Mouse (Mus musculus) embryonic facial prominence, embryonic 14.5 days (tissue): ENCODE results near the gene Tmem213. TPM values are rescaled to one million over a fixed set of nuclear protein-coding genes. Genes with fewer than 3 reads are reported as not detected.

Experiments used
- ATAC-seq: fragments of 200-750 bp; cut with Nextera tagmentation; 2 replicates; pipeline ENCODE4 v1.8.0; 2017; ENCODE audit warnings: low read depth, moderate number of reproducible peaks, moderate TSS enrichment
- DNase-seq: peaks from one replicate; pipeline ENCODE4 v3.0.0-alpha.2; 2015; ENCODE audit warnings: low spot score
- H3K27ac ChIP-seq: fragments of 300-500 bp; sonication (generic); replicated peaks from 2 replicates; pipeline ENCODE4 v1.5.1; 2014; ENCODE audit warnings: low read depth, mild to moderate bottlenecking, low read length, moderate library complexity
- H3K27me3 ChIP-seq: fragments of 300-500 bp; sonication (generic); replicated peaks from 2 replicates; pipeline ENCODE4 v1.6.1; 2014; ENCODE audit warnings: low read length; ENCODE audit not compliant: control insufficient read depth, insufficient read depth
- H3K36me3 ChIP-seq: fragments of 300-500 bp; sonication (generic); 2 replicates; pipeline ENCODE4 v1.6.1; 2014; ENCODE audit warnings: low read length, mixed read lengths; ENCODE audit not compliant: control insufficient read depth, insufficient read depth
- H3K4me1 ChIP-seq: fragments of 300-500 bp; sonication (generic); 2 replicates; pipeline ENCODE4 v1.6.1; 2014; ENCODE audit warnings: antibody characterized with exemption, low read length; ENCODE audit not compliant: control insufficient read depth, insufficient read depth
- H3K4me2 ChIP-seq: fragments of 300-500 bp; sonication (generic); 2 replicates; pipeline ENCODE4 v1.6.1; 2014; ENCODE audit warnings: low read depth, mild to moderate bottlenecking, low read length, moderate library complexity, mixed read lengths
- H3K4me3 ChIP-seq: fragments of 300-500 bp; sonication (generic); 2 replicates; pipeline ENCODE4 v1.5.1; 2014; ENCODE audit warnings: low read depth, mild to moderate bottlenecking, low read length
- H3K9ac ChIP-seq: fragments of 300-500 bp; sonication (generic); 2 replicates; pipeline ENCODE4 v1.6.1; 2014; ENCODE audit warnings: low read depth, mild to moderate bottlenecking, low read length, moderate library complexity, mixed read lengths
- H3K9me3 ChIP-seq: fragments of 300-500 bp; sonication (generic); 2 replicates; pipeline ENCODE4 v1.6.1; 2016; ENCODE audit warnings: low read length; ENCODE audit not compliant: control insufficient read depth
- WGBS: fragments of 180-500 bp; shearing (Covaris S2); extraction: QIAGEN DNeasy Blood & Tissue Kit; methylation state at CpG from one replicate; pipeline ENCODE4 v1.1.7; 2014; 5-methylcytosine and 5-hydroxymethylcytosine counted together
- polyA plus RNA-seq: library from polyadenylated mRNA; unstranded; fragments of >200 nt; fragmentation: Nextera tagmentation; extraction: Ambion mirVana; gene quantifications from 2 replicates; pipeline ENCODE4 v1.2.1, GENCODE M21; 2014

Gene Tmem213
- polyA plus RNA-seq, 1 experiment from 2014 or later = 3.2 TPM

GRCm38 (mm10) chr6:38080364-38080763 is 28.7 kb upstream of the Tmem213 start:
- Histone ChIP-seq H3K36me3 (no peaks in the 10 kb centered on the region), H3K27ac (no peak overlapping the region; the same call in 1 of the 2 replicates), H3K4me1 (peaks cover 14% of the 10 kb centered on the region), H3K27me3 (no peaks in the 10 kb centered on the region), H3K9me3 (0 out of 2 replicates have a peak, but pooled peaks cover under 1% of the 10 kb centered on the region), H3K4me2 (no peak overlapping the region), H3K4me3 (no peak overlapping the region), H3K9ac (no peak overlapping the region)
- peak; percentile 41 for DNase-seq
- no peak for ATAC-seq
- 57% methylated on average over 4 of the region's 4 CpGs for WGBS

- 35% methylated on average over 11 of the region's 11 CpGs for WGBS
- DNase-seq (peak; percentile 68), ATAC-seq (peak; percentile 75)
- no peaks in the 10 kb centered on the region for H3K36me3 ChIP-seq
- H3K27me3 ChIP-seq = no peaks in the 10 kb centered on the region
- peaks cover 14% of the 10 kb centered on the region for H3K4me1 ChIP-seq
- no peak overlapping the region for H3K9ac ChIP-seq
- H3K4me3 ChIP-seq = no peak overlapping the region
- no peaks in the 10 kb centered on the region for H3K9me3 ChIP-seq
- peak overlapping the region; percentile 52; the same call in 1 of the 2 replicates for H3K27ac ChIP-seq
- no peak overlapping the region for H3K4me2 ChIP-seq
These were observed 27.2 kb upstream of the Tmem213 start for GRCm38 (mm10) chr6:38081727-38082341.

GRCm38 (mm10) chr6:38083204-38083603 is 25.9 kb upstream of the Tmem213 start:
- 36% methylated on average over 4 of the region's 4 CpGs for WGBS
- DNase-seq (peak; percentile 22), ATAC-seq (no peak)
- Histone ChIP-seq H3K9me3 (no peaks in the 10 kb centered on the region), H3K36me3 (no peaks in the 10 kb centered on the region), H3K27ac (no peak overlapping the region), H3K4me3 (no peak overlapping the region), H3K27me3 (no peaks in the 10 kb centered on the region), H3K4me1 (peaks cover 14% of the 10 kb centered on the region), H3K9ac (no peak overlapping the region), H3K4me2 (no peak overlapping the region)

- Histone ChIP-seq H3K9ac (no peak overlapping the region), H3K27ac (no peak overlapping the region), H3K9me3 (no peaks in the 10 kb centered on the region; the same call in 1 of the 2 replicates), H3K36me3 (no peaks in the 10 kb centered on the region), H3K27me3 (no peaks in the 10 kb centered on the region), H3K4me2 (no peak overlapping the region), H3K4me1 (peaks cover 3% of the 10 kb centered on the region), H3K4me3 (no peak overlapping the region)
- 71% methylated on average over 9 of the region's 9 CpGs for WGBS
- ATAC-seq (no peak), DNase-seq (no peak)
These were observed 21.6 kb upstream of the Tmem213 start for GRCm38 (mm10) chr6:38087242-38088026.

- H3K27ac ChIP-seq = no peak overlapping the region
- WGBS = 93% methylated on average over 8 of the region's 8 CpGs
- no peak overlapping the region for H3K4me2 ChIP-seq
- no peak overlapping the region for H3K9ac ChIP-seq
- ATAC-seq (no peak), DNase-seq (no peak)
- no peaks in the 10 kb centered on the region for H3K27me3 ChIP-seq
- no peaks in the 10 kb centered on the region for H3K4me1 ChIP-seq
- no peaks in the 10 kb centered on the region; the same call in 1 of the 2 replicates for H3K9me3 ChIP-seq
- no peaks in the 10 kb centered on the region for H3K36me3 ChIP-seq
- no peak overlapping the region for H3K4me3 ChIP-seq
These were observed 16.5 kb upstream of the Tmem213 start for GRCm38 (mm10) chr6:38092539-38092938.

GRCm38 (mm10) chr6:38094701-38095100 is 14.4 kb upstream of the Tmem213 start:
- H3K4me3 ChIP-seq = no peak overlapping the region
- H3K27me3 ChIP-seq = no peaks in the 10 kb centered on the region
- no peaks in the 10 kb centered on the region for H3K36me3 ChIP-seq
- H3K9me3 ChIP-seq = no peaks in the 10 kb centered on the region; the same call in 1 of the 2 replicates
- no peak for ATAC-seq
- WGBS = 87% methylated on average over 10 of the region's 10 CpGs
- H3K4me2 ChIP-seq = no peak overlapping the region
- no peak overlapping the region for H3K9ac ChIP-seq
- H3K27ac ChIP-seq = no peak overlapping the region
- no peak for DNase-seq
- no peaks in the 10 kb centered on the region for H3K4me1 ChIP-seq

- Histone ChIP-seq H3K9ac (no peak overlapping the region), H3K4me3 (no peak overlapping the region), H3K4me1 (no peaks in the 10 kb centered on the region), H3K9me3 (no peaks in the 10 kb centered on the region), H3K27ac (no peak overlapping the region), H3K27me3 (no peaks in the 10 kb centered on the region), H3K4me2 (no peak overlapping the region), H3K36me3 (no peaks in the 10 kb centered on the region)
- peak; percentile 27 for DNase-seq
- WGBS = 53% methylated on average over 5 of the region's 5 CpGs
- no peak for ATAC-seq
These were observed 12.1 kb upstream of the Tmem213 start for GRCm38 (mm10) chr6:38096961-38097370.

GRCm38 (mm10) chr6:38102216-38102795 is 6.7 kb upstream of the Tmem213 start:
- H3K4me1 ChIP-seq = peaks cover 6% of the 10 kb centered on the region; the same call in 1 of the 2 replicates
- ATAC-seq (no peak), DNase-seq (no peak)
- H3K9ac ChIP-seq = no peak overlapping the region
- H3K36me3 ChIP-seq = no peaks in the 10 kb centered on the region
- WGBS = 82% methylated on average over 7 of the region's 7 CpGs
- no peak overlapping the region for H3K27ac ChIP-seq
- no peaks in the 10 kb centered on the region for H3K9me3 ChIP-seq
- no peak overlapping the region for H3K4me2 ChIP-seq
- no peak overlapping the region for H3K4me3 ChIP-seq
- no peaks in the 10 kb centered on the region; the same call in 1 of the 2 replicates for H3K27me3 ChIP-seq
